7 mouse cellular contexts compared by ENCODE assay signal in the genomic region with DNA sequence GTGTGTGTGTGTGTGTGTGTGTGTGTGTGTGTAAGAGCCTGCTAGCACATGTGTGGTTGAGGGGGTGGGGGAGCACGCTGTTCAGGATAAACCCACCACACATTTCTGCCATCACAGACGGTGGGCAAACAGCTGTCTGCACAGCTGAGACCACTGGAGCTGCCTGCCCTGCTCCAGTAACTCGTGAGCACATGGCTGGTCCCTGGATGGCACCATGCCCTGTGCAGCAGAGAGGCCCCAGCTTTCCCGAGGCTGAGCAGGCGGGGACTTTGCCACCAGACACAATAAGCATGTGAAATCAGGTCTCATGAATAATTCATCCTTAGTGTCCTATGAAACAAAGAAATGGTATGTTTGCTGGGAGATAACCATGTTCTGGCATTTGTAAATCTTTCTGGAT.
DNase-seq lines count a peak whose midpoint lies in the region; ATAC-seq and TF ChIP-seq lines count a peak whose summit lies in the region.

No protein-coding gene starts in this region.

- H3K9me3 ChIP-seq in limb, embryonic 13.5 days: no peaks in the 10 kb centered on the region
- no peaks in the 10 kb centered on the region for H3K9me3 ChIP-seq in limb, embryonic 10.5 days (replicated peaks)
- no peaks in the 10 kb centered on the region for H3K9me3 ChIP-seq in embryonic facial prominence, embryonic 15.5 days (replicated peaks)
- no peaks in the 10 kb centered on the region for H3K9me3 ChIP-seq in kidney, embryonic 16.5 days (ENCODE audit: low read length)
- no peaks in the 10 kb centered on the region for H3K9me3 ChIP-seq in neural tube, embryonic 13.5 days

- WGBS in limb, embryonic 13.5 days: 32% methylated on average over 5 of the region's 5 CpGs
- 72% methylated on average over 5 of the region's 5 CpGs for WGBS in limb, embryonic 10.5 days
- WGBS in embryonic facial prominence, embryonic 15.5 days: 19% methylated on average over 5 of the region's 5 CpGs
- WGBS in kidney, embryonic 16.5 days: 49% methylated on average over 5 of the region's 5 CpGs
- WGBS in neural tube, embryonic 13.5 days: 12% methylated on average over 5 of the region's 5 CpGs
- WGBS in thymus, adult 2 months: 63% methylated on average over 5 of the region's 5 CpGs

- no peaks in the 10 kb centered on the region for H3K27me3 ChIP-seq in limb, embryonic 13.5 days
- no peaks in the 10 kb centered on the region for H3K27me3 ChIP-seq in limb, embryonic 10.5 days (ENCODE audit: low read depth, poor library complexity, severe bottlenecking)
- no peaks in the 10 kb centered on the region for H3K27me3 ChIP-seq in embryonic facial prominence, embryonic 15.5 days
- H3K27me3 ChIP-seq in kidney, embryonic 16.5 days (ENCODE audit: insufficient read depth, low read length): no peaks in the 10 kb centered on the region
- H3K27me3 ChIP-seq in neural tube, embryonic 13.5 days: no peaks in the 10 kb centered on the region
- H3K27me3 ChIP-seq in thymus, adult 2 months (ENCODE audit: control insufficient read depth, insufficient read depth, low read length): no peaks in the 10 kb centered on the region

- no peak for TF ChIP-seq POLR2A in thymus, adult 2 months (IDR thresholded peaks at IDR 0.05; ENCODE audit: control insufficient read depth, extremely low read depth, insufficient read depth, low read length, poor library complexity)

- no peak for TF ChIP-seq CTCF in thymus, adult 2 months (IDR thresholded peaks at IDR 0.05; ENCODE audit: borderline replicate concordance, control insufficient read depth, extremely low read depth, insufficient read depth, low read length, poor library complexity)

- peaks cover 46% of the 10 kb centered on the region for H3K4me1 ChIP-seq in limb, embryonic 13.5 days
- peaks cover 23% of the 10 kb centered on the region for H3K4me1 ChIP-seq in limb, embryonic 10.5 days
- H3K4me1 ChIP-seq in embryonic facial prominence, embryonic 15.5 days: peaks cover 40% of the 10 kb centered on the region
- H3K4me1 ChIP-seq in kidney, embryonic 16.5 days (ENCODE audit: insufficient read depth, low read length): peaks cover 9% of the 10 kb centered on the region; the same call in 1 of the 2 replicates
- H3K4me1 ChIP-seq in neural tube, embryonic 13.5 days (replicated peaks): peaks cover 45% of the 10 kb centered on the region
- H3K4me1 ChIP-seq in thymus, adult 2 months (replicated peaks; ENCODE audit: control insufficient read depth, insufficient read depth, low read length): no peaks in the 10 kb centered on the region

- no peak overlapping the region for H3K4me3 ChIP-seq in limb, embryonic 13.5 days
- no peak overlapping the region for H3K4me3 ChIP-seq in limb, embryonic 10.5 days
- H3K4me3 ChIP-seq in embryonic facial prominence, embryonic 15.5 days (replicated peaks): no peak overlapping the region
- no peak overlapping the region for H3K4me3 ChIP-seq in kidney, embryonic 16.5 days (ENCODE audit: low read length)
- no peak overlapping the region for H3K4me3 ChIP-seq in neural tube, embryonic 13.5 days
- no peak overlapping the region for H3K4me3 ChIP-seq in thymus, adult 2 months (ENCODE audit: control insufficient read depth, insufficient read depth, low read length)

- ATAC-seq in limb, embryonic 13.5 days (ENCODE audit: low FRiP score, low read depth): peak; percentile 54
- peak; percentile 87 for ATAC-seq in embryonic facial prominence, embryonic 15.5 days (ENCODE audit: insufficient number of reproducible peaks, low FRiP score, low TSS enrichment, low read depth)
- peak; percentile 75; the same call in 1 of the 2 replicates for ATAC-seq in kidney, embryonic 16.5 days (ENCODE audit: low FRiP score, low TSS enrichment)
- ATAC-seq in neural tube, embryonic 13.5 days (ENCODE audit: low read depth): peak; percentile 99

- no peak overlapping the region for H3K9ac ChIP-seq in limb, embryonic 13.5 days
- no peak overlapping the region for H3K9ac ChIP-seq in embryonic facial prominence, embryonic 15.5 days
- H3K9ac ChIP-seq in kidney, embryonic 16.5 days (replicated peaks; ENCODE audit: low read length): no peak overlapping the region
- no peak overlapping the region; the same call in 1 of the 2 replicates for H3K9ac ChIP-seq in neural tube, embryonic 13.5 days

- no peak for DNase-seq in limb, embryonic 10.5 days (ENCODE audit: low spot score)
- no peak for DNase-seq in adrenal gland, postnatal 14 days
- no peak for DNase-seq in thymus, adult 2 months

- H3K36me3 ChIP-seq in limb, embryonic 13.5 days: no peaks in the 10 kb centered on the region
- H3K36me3 ChIP-seq in limb, embryonic 10.5 days: no peaks in the 10 kb centered on the region
- H3K36me3 ChIP-seq in embryonic facial prominence, embryonic 15.5 days: no peaks in the 10 kb centered on the region
- H3K36me3 ChIP-seq in kidney, embryonic 16.5 days (ENCODE audit: insufficient read depth, low read length): no peaks in the 10 kb centered on the region
- H3K36me3 ChIP-seq in neural tube, embryonic 13.5 days: no peaks in the 10 kb centered on the region
- H3K36me3 ChIP-seq in thymus, adult 2 months (ENCODE audit: control insufficient read depth, insufficient read depth, low read length): no peaks in the 10 kb centered on the region

- no peak overlapping the region for H3K4me2 ChIP-seq in limb, embryonic 13.5 days (replicated peaks)
- H3K4me2 ChIP-seq in embryonic facial prominence, embryonic 15.5 days (replicated peaks): no peak overlapping the region
- no peak overlapping the region for H3K4me2 ChIP-seq in kidney, embryonic 16.5 days (replicated peaks; ENCODE audit: low read depth, low read length)
- H3K4me2 ChIP-seq in neural tube, embryonic 13.5 days: no peak overlapping the region

- no peak overlapping the region for H3K27ac ChIP-seq in limb, embryonic 13.5 days
- H3K27ac ChIP-seq in limb, embryonic 10.5 days: no peak overlapping the region
- H3K27ac ChIP-seq in embryonic facial prominence, embryonic 15.5 days (replicated peaks): peak overlapping the region; percentile 85
- H3K27ac ChIP-seq in kidney, embryonic 16.5 days (ENCODE audit: low read length): no peak overlapping the region
- peak overlapping the region; percentile 83 for H3K27ac ChIP-seq in neural tube, embryonic 13.5 days (replicated peaks)
- H3K27ac ChIP-seq in thymus, adult 2 months (ENCODE audit: control insufficient read depth, insufficient read depth, low read length): no peak overlapping the region

Comparison
In these comparisons a context has a peak if more than half of its experiments do, and no peak if none do; other contexts are left out.
1. H3K27ac ChIP-seq: peak in embryonic facial prominence, embryonic 15.5 days (single experiment) and neural tube, embryonic 13.5 days (single experiment); none in limb, embryonic 13.5 days (single experiment), limb, embryonic 10.5 days (single experiment), kidney, embryonic 16.5 days (single experiment) and thymus, adult 2 months (single experiment).
2. Peak in every context shown above with its lines, with median percentiles within 50 percentile points of each other: ATAC-seq.